Mouse (Mus musculus) bone marrow macrophage, adult 2 months (primary cell): Measurements from ENCODE around the gene Dusp9. TPM values are rescaled to one million over a fixed set of nuclear protein-coding genes. Genes with fewer than 3 reads are reported as not detected.

Experiments used
- H3K27ac ChIP-seq: 2 replicates; pipeline ENCODE4 v1.5.1; 2012; ENCODE audit warnings: low read depth, low read length; ENCODE audit not compliant: insufficient read depth
- H3K4me1 ChIP-seq: 2 replicates; pipeline ENCODE4 v1.6.1; 2012; ENCODE audit warnings: low read length; ENCODE audit not compliant: control insufficient read depth, insufficient read depth
- H3K4me3 ChIP-seq: 2 replicates; pipeline ENCODE4 v1.5.1; 2012; ENCODE audit warnings: mild to moderate bottlenecking, low read length, moderate library complexity; ENCODE audit not compliant: insufficient read depth
- CTCF ChIP-seq: IDR thresholded peaks from 2 replicates; pipeline ENCODE4 v1.5.1; 2012; ENCODE audit warnings: low read depth, mild to moderate bottlenecking, low read length, moderate library complexity
- POLR2A ChIP-seq: IDR thresholded peaks from 2 replicates; pipeline ENCODE4 v1.6.1; 2012; ENCODE audit warnings: mild to moderate bottlenecking, low read depth, low read length, borderline replicate concordance
- polyA plus RNA-seq: library from polyadenylated mRNA; stranded (reverse); fragments of >200 nt; gene quantifications from 2 replicates; pipeline ENCODE4 v1.2.4, GENCODE M21; 2012; ENCODE audit not compliant: missing spikeins, insufficient read depth, insufficient read length

The Dusp9 gene
- polyA plus RNA-seq, 1 experiment: not detected

GRCm38 (mm10) chrX:73635425-73635824 lies 3.8 kb upstream of the Dusp9 start:
- Histone ChIP-seq H3K27ac (no peak overlapping the region), H3K4me1 (peaks cover 2% of the 10 kb centered on the region; the same call in 1 of the 2 replicates), H3K4me3 (no peak overlapping the region)
- TF ChIP-seq CTCF (no peak), POLR2A (no peak)

DNA sequence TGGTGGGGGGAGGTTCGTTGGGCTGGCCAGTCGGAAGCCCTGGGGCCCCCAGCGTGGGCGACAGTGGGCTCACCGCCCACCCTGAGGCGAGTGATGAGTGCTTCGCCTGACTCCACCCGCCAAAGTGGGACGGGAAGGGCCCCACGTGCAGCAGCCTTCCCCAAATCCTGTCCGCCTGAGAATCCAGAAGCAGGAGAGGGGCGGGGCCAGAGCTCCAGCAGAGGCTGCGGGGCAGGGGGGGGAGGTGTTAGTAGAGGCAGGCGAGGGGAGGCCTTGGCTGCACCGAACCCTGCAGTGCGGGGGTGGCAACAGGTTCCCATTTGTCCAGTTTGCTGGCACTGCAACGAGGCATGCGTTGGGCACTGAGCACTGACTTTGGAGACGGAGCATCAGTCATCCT lies 1.8 kb upstream of the Dusp9 start:
- no peak for TF ChIP-seq POLR2A
- TF ChIP-seq CTCF: no peak
- Histone ChIP-seq H3K4me3 (peak overlapping the region; percentile 39), H3K27ac (no peak overlapping the region), H3K4me1 (no peaks in the 10 kb centered on the region)

DNA sequence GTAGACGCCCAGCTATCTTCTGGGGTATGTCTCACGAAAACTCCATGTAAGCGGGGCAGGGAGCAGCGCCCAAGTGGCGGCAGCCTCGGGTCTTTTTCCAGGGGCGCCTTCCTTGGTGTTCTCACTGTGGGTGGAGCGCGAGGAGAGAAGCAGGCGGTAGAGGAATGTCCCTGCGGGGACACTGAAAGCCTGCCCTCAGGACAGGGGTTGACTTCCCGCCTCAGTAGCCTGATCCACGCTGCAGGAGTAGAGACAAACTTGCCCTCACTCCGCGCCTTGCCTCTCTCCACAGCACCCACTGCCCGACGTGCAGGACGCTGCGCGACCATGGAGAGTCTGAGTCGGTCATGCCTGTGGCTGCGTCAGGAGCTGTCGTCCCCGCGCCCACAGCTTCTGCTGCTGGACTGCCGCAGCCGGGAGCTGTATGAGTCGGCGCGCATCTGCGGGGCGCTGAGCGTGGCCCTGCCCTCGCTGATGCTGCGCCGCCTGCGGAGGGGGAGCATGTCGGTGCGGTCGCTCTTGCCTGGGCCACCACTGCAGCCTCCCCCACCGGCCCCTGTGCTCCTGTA lies 766 bp downstream of the Dusp9 start:
- Histone ChIP-seq H3K27ac (no peak overlapping the region), H3K4me1 (no peaks in the 10 kb centered on the region), H3K4me3 (peak overlapping the region; percentile 68)
- TF ChIP-seq POLR2A (no peak), CTCF (no peak)

DNA sequence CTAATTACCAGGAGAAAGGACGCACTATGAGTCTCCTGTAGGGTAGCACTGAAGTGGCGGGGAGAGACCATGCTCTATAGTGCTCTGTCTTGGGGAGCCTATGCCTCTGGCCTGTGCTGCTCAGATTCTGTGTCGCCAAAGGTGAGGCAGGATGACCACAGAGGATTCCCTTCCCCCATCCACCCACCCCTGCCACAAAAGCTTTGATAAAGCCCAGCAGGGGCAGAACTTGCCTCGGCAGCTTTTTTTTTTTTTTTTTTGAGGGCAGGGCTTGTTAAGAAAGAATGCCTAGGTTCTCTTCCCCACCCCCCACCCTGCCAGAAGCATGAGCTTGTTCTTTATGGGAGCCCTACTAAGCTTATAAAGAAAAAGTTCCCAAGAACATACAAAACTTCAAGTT lies 5.9 kb downstream of the Dusp9 start:
- Histone ChIP-seq H3K4me3 (no peak overlapping the region), H3K27ac (no peak overlapping the region), H3K4me1 (no peaks in the 10 kb centered on the region)
- TF ChIP-seq POLR2A (no peak), CTCF (no peak)

DNA sequence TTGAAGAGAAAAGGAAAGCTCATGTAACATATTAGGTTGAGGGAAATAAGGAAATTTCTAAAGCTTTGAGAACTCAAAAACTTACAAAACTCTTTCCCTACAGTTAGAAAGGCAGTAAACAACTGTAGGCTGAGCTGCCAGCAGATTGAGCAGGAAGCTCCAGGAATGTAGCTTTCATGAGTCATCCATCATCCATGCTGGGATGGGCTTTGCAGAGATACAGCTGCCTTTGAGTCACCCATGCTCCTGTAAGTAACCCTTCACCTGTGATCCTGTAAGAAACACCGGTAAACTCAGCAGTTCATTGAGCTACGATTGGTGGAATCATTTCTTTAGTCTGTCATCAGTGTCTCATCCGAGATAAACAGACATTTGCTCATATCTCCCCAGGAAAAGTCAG lies 11.7 kb downstream of the Dusp9 start:
- H3K4me1 ChIP-seq: peaks cover 3% of the 10 kb centered on the region
- no peak for TF ChIP-seq CTCF
- TF ChIP-seq POLR2A: no peak
- H3K4me3 ChIP-seq: no peak overlapping the region
- H3K27ac ChIP-seq: no peak overlapping the region

DNA sequence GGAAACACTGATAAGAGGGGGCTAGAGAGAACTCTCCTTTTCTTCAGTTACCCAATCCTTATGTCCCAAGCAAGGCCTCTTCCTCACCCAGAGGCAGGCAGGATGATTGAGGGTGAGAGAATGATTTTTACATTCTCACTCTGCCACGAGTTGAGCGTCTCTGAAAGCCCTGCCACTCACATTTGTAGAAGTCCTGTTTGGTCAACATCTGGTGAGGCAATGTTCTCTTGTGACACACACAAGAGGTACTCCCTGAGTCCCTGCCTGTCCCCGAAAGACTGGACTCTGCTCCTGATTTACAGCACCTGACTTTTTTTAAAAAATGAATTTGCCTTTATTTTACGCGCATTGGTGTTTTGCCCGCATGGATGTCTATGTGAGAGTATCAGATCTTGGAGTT lies 14.2 kb downstream of the Dusp9 start:
- TF ChIP-seq POLR2A (no peak), CTCF (no peak)
- H3K4me3 ChIP-seq: no peak overlapping the region
- H3K27ac ChIP-seq: no peak overlapping the region
- peaks cover 10% of the 10 kb centered on the region for H3K4me1 ChIP-seq

DNA sequence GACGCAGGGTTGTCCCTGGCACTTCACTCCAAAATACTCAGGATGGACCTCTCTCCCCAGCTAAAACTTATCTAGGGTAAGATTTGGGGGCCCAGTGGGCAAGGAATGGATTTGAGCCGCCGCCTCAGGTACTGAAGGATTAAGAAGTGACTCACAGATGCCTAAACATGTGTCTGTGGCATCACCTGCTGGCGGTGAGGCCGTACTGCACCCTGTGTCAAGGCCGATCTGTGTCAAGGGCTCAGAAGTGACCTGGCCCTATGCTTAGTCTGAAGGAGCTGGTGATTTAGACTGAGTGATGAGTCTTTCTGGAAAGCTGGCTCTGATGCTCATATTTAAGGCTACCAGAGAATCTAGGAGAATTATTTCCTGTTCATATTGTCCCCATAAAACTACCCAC lies 15.0 kb downstream of the Dusp9 start:
- Histone ChIP-seq H3K4me1 (peaks cover 15% of the 10 kb centered on the region), H3K4me3 (no peak overlapping the region), H3K27ac (no peak overlapping the region)
- TF ChIP-seq CTCF: peak; percentile 81
- no peak for TF ChIP-seq POLR2A

GRCm38 (mm10) chrX:73655529-73655928 lies 16.3 kb downstream of the Dusp9 start:
- Histone ChIP-seq H3K4me3 (no peak overlapping the region), H3K4me1 (peaks cover 15% of the 10 kb centered on the region)
- TF ChIP-seq CTCF: peak; percentile 49
- TF ChIP-seq POLR2A: no peak

DNA sequence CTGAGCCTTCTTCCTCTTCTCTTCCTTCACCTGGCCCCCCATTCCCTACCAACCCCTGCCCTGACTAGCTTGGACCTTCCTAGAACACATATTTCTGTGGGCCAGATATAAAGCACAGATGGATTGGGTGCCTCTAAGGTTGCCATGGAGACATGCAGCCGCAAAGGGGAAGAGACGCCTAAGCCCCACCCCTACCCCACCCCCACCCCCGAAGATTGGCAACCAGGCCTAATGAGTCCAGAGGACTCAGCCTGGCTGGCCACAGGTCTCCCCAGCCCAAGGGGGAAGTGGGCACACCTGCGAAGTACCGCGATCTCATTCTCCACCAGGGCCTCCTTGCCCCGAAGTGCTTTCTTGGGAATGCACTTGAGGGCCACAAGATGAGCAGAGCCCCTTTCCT lies 19.2 kb downstream of the Dusp9 start:
- TF ChIP-seq POLR2A (no peak), CTCF (no peak)
- peaks cover 15% of the 10 kb centered on the region for H3K4me1 ChIP-seq
- no peak overlapping the region for H3K4me3 ChIP-seq
- H3K27ac ChIP-seq: no peak overlapping the region

More at GRCm38 (mm10) chrX:73655529-73655928, 16.3 kb downstream of the Dusp9 start:
- H3K27ac ChIP-seq: peak overlapping the region; percentile 29

- Histone ChIP-seq H3K4me1 (peaks cover 15% of the 10 kb centered on the region), H3K4me3 (no peak overlapping the region), H3K27ac (no peak overlapping the region)
- TF ChIP-seq POLR2A (no peak), CTCF (no peak)
Observed at GRCm38 (mm10) chrX:73658936-73659574, 19.8 kb downstream of the Dusp9 start.
